Mouse (Mus musculus) heart, postnatal 0 days (tissue): Measurements from ENCODE around the gene Defb25. TPM values are rescaled to one million over a fixed set of nuclear protein-coding genes. Genes with fewer than 3 reads are reported as not detected.
A peak's percentile ranks its signal among the peaks of the same experiment; 100 is the strongest.

ENCODE experiments used
- ATAC-seq: fragments of 200-750 bp; cut with Nextera tagmentation; 2 replicates; pipeline ENCODE4 v1.8.0; 2017; ENCODE audit warnings: low read depth, moderate number of reproducible peaks, moderate library complexity; ENCODE audit not compliant: insufficient read depth
- DNase-seq: peaks from one replicate; pipeline ENCODE4 v3.0.0-alpha.2; 2016; ENCODE audit warnings: low spot score
- H3K27ac ChIP-seq: fragments of 300-500 bp; sonication (generic); 2 replicates; pipeline ENCODE4 v1.5.1; 2014; ENCODE audit warnings: low read depth, mild to moderate bottlenecking
- H3K27me3 ChIP-seq: fragments of 300-500 bp; sonication (generic); 2 replicates; pipeline ENCODE4 v1.6.1; 2014; ENCODE audit warnings: low read length, mixed read lengths; ENCODE audit not compliant: control insufficient read depth, insufficient read depth
- H3K36me3 ChIP-seq: fragments of 300-500 bp; sonication (generic); replicated peaks from 2 replicates; pipeline ENCODE4 v1.6.1; 2014; ENCODE audit warnings: low read length, mixed read lengths; ENCODE audit not compliant: control insufficient read depth, insufficient read depth
- H3K4me1 ChIP-seq: fragments of 300-500 bp; sonication (generic); 2 replicates; pipeline ENCODE4 v1.6.1; 2014; ENCODE audit warnings: antibody characterized with exemption; ENCODE audit not compliant: control insufficient read depth, insufficient read depth
- H3K4me2 ChIP-seq: fragments of 300-500 bp; sonication (generic); 2 replicates; pipeline ENCODE4 v1.6.1; 2014; ENCODE audit warnings: low read depth, mild to moderate bottlenecking, low read length, moderate library complexity
- H3K4me3 ChIP-seq: fragments of 300-500 bp; sonication (generic); 2 replicates; pipeline ENCODE4 v1.5.1; 2014; ENCODE audit warnings: low read depth, low read length
- H3K9ac ChIP-seq: fragments of 300-500 bp; sonication (generic); replicated peaks from 2 replicates; pipeline ENCODE4 v1.6.1; 2014; ENCODE audit warnings: low read depth, low read length, mixed read lengths
- H3K9me3 ChIP-seq: fragments of 300-500 bp; sonication (generic); replicated peaks from 2 replicates; pipeline ENCODE4 v1.6.1; 2016; ENCODE audit warnings: low read length; ENCODE audit not compliant: control insufficient read depth
- CTCF ChIP-seq: IDR thresholded peaks from 2 replicates; pipeline ENCODE4 v1.5.1; 2016; ENCODE audit warnings: antibody characterized with exemption, control low read depth, low read depth
- EP300 ChIP-seq: IDR thresholded peaks from 2 replicates; pipeline ENCODE4 v1.6.1; 2016; ENCODE audit warnings: antibody characterized with exemption, low read depth
- WGBS: fragments of 180-500 bp; shearing (Covaris S2); extraction: QIAGEN DNeasy Blood & Tissue Kit; methylation state at CpG from one replicate; pipeline ENCODE4 v1.1.7; 2014; 5-methylcytosine and 5-hydroxymethylcytosine counted together
- polyA plus RNA-seq: library from polyadenylated mRNA; unstranded; fragments of >200 nt; fragmentation: Nextera tagmentation; extraction: Ambion mirVana; gene quantifications from 2 replicates; pipeline ENCODE4 v1.2.1, GENCODE M21; 2015
- total RNA-seq: library from RNA; depleted of rRNA; stranded (reverse); fragments of >200 nt; gene quantifications from 2 replicates; pipeline ENCODE4 v1.2.3, GENCODE M21; 2014; ENCODE audit warnings: low replicate concordance

Defb25 gene
- total and polyA plus RNA-seq, 2 experiments from 2014 or later: 0.53 TPM; not detected in 1

DNA sequence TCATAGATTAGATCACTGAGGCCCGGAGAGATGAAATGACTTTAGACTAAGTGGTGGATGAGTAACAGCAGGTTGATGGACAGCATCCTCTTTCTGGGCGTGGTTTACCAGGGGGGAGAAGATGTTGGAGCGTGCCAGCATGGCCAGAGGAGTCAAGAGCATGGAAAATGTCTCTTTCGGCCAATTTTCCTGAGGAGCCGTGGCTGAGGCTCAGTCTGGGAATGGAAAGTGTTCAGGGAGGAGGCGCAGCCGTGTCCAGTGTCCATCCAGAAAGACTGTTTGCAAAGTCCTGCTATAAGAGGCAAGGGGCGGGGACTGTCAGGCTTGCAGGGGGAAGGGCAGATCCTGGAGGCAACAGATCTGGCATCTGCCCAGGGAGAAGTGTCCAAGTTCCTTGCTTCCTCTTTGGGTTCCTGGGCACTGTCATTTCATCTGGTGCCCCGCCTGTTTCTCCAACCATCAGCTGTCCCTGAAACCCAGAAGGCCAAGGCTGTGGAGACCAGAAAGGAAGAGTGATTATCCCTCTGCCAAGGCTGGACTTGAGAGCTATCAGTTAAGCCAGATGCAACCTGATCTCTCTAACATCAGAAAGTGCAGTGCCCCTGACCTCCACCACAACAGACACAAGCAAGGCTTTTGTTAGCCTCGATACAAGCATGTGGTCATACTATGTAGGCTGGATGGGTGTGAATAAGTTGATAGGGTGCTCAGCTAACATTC lies 30.2 kb upstream of the Defb25 start:
- Histone ChIP-seq H3K27me3 (no peaks in the 10 kb centered on the region), H3K9ac (no peak overlapping the region), H3K4me1 (no peaks in the 10 kb centered on the region), H3K27ac (0 out of 2 replicates have a peak overlapping the region, but pooled peaks have one; percentile 8), H3K4me2 (no peak overlapping the region), H3K36me3 (no peaks in the 10 kb centered on the region), H3K4me3 (no peak overlapping the region), H3K9me3 (no peaks in the 10 kb centered on the region)
- TF ChIP-seq EP300: no peak
- TF ChIP-seq CTCF: no peak
- peak; percentile 37 for ATAC-seq
- DNase-seq: peak; percentile 58
- 41% methylated on average over 10 of the region's 10 CpGs for WGBS

DNA sequence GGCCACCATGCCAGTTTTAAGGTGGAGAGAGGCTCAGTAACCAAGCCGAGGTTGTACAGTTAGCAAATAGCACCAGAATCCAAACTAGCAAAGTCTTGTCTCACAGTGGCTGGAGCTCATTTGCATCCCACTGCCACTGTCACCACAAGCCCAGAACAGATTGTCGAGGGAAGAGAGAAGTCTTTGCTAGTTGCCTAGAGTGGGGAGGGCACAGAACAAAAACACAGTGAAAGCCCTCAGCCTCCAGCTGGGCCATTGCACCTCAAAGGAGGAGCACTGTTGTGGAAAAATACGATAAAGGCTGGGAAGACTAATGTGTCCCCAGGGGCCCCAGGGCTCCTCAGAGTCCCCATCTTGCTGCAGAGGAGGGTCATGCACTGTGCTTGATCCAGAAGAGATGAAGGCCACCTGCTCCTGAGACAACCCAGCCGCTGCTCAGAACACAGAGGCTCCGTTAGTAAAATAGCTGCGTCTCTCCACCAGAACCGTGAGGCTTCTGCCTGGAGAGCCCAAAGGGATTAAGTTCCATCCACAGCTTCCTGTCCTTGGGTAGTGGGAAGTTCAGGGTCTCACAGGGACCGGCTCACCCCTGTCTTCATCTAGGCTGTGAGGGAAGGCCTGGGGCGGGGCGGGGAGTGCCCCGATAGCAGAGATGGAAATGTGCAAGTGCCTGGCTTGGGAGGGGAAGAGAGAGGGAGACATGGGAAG lies 16.7 kb upstream of the Defb25 start:
- WGBS: 21% methylated on average over 11 of the region's 11 CpGs
- H3K4me2 ChIP-seq: no peak overlapping the region

DNA sequence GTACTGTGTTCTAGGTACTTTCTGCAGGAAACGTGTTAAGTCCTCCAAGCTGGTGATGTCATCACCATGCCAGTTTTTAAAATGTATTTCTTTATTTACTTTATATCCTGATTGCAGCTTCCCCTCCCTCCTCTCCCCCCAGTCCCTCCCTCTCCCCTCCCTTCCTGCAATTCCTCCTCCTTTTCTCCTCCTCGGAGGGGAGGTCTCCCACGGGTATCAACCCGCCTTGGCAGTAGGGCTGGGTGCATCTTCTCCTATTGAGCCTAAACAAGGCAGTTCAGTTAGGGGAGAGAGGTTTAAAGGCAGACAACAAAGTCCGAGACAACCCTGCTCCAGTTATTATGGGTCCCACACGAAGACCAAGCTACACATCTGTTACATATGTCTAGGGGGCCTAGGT lies 16.0 kb upstream of the Defb25 start:
- no peak overlapping the region for H3K9ac ChIP-seq
- WGBS: 68% methylated on average over 6 of the region's 6 CpGs
- H3K9me3 ChIP-seq: no peaks in the 10 kb centered on the region
- H3K27me3 ChIP-seq: no peaks in the 10 kb centered on the region
- DNase-seq: no peak
- H3K4me3 ChIP-seq: no peak overlapping the region
- TF ChIP-seq EP300: no peak
- TF ChIP-seq CTCF: no peak
- peak overlapping the region; percentile 75 for H3K27ac ChIP-seq
- ATAC-seq: no peak
- no peak overlapping the region for H3K4me2 ChIP-seq
- no peaks in the 10 kb centered on the region for H3K36me3 ChIP-seq
- 0 out of 2 replicates have a peak, but pooled peaks cover 10% of the 10 kb centered on the region for H3K4me1 ChIP-seq

More for the DNA sequence above, 16.7 kb upstream of the Defb25 start:
- Histone ChIP-seq H3K4me3 (no peak overlapping the region), H3K27ac (peak overlapping the region; percentile 75), H3K9ac (no peak overlapping the region), H3K9me3 (no peaks in the 10 kb centered on the region), H3K27me3 (no peaks in the 10 kb centered on the region), H3K36me3 (no peaks in the 10 kb centered on the region), H3K4me1 (0 out of 2 replicates have a peak, but pooled peaks cover 10% of the 10 kb centered on the region)
- ATAC-seq: peak; percentile 40
- DNase-seq: peak; percentile 32
- TF ChIP-seq CTCF: no peak
- no peak for TF ChIP-seq EP300

DNA sequence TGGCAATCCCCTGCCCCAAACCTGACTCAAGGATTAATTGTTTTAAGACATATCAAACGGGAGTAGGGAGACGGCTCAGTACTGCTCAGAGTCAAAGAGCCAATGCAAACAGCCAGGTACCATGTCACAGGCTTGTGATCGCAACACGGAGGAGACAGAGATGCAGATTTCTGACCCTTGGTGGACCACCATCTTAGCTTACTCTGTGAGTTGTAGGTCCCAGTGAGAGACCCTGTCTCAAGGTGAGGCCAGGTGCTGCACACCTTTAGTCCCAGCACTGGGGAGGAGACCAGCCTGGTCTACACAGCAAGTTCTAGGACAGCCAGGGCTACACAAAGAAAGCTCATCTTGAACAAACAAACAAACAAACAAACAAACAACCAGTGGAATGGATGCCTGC lies 14.5 kb upstream of the Defb25 start:
- Histone ChIP-seq H3K36me3 (no peaks in the 10 kb centered on the region), H3K27ac (peak overlapping the region; percentile 65), H3K4me2 (no peak overlapping the region), H3K4me3 (no peak overlapping the region), H3K4me1 (peaks cover 16% of the 10 kb centered on the region; the same call in 1 of the 2 replicates), H3K9me3 (no peaks in the 10 kb centered on the region), H3K27me3 (0 out of 2 replicates have a peak, but pooled peaks cover 5% of the 10 kb centered on the region), H3K9ac (no peak overlapping the region)
- ATAC-seq (no peak), DNase-seq (no peak)
- TF ChIP-seq EP300 (no peak), CTCF (no peak)
- WGBS: 82% methylated on average over 4 of the region's 4 CpGs

GRCm38 (mm10) chr2:152637006-152637322 lies 14.1 kb upstream of the Defb25 start:
- H3K9ac ChIP-seq: no peak overlapping the region
- H3K4me2 ChIP-seq: no peak overlapping the region
- H3K9me3 ChIP-seq: no peaks in the 10 kb centered on the region
- H3K27ac ChIP-seq: peak overlapping the region; percentile 65
- no peak overlapping the region for H3K4me3 ChIP-seq
- peaks cover 16% of the 10 kb centered on the region; the same call in 1 of the 2 replicates for H3K4me1 ChIP-seq
- 0 out of 2 replicates have a peak, but pooled peaks cover 5% of the 10 kb centered on the region for H3K27me3 ChIP-seq
- ATAC-seq (no peak), DNase-seq (no peak)
- 50% methylated on average over 6 of the region's 6 CpGs for WGBS
- no peaks in the 10 kb centered on the region for H3K36me3 ChIP-seq
- TF ChIP-seq EP300: no peak; the same call in 1 of the 2 replicates
- no peak for TF ChIP-seq CTCF
